Mouse (Mus musculus): ENCODE measurements around the gene Med29. TPM values are rescaled to one million over a fixed set of nuclear protein-coding genes. Genes with fewer than 3 reads are reported as not detected.
"Not testable (repeated sequence)": the region's sequence is repeated elsewhere in the genome, so short reads cannot be mapped to it uniquely, and the experiment has no call there.

Med29 gene
- total RNA-seq, 2 experiments from 2014 or later: 18.3 to 19.6 TPM

- DNase-seq: no peak
Observed at GRCm38 (mm10) chr7:28395425-28395824, 2.9 kb upstream of the Med29 start.

- DNase-seq: no peak
Observed at GRCm38 (mm10) chr7:28393272-28393951, 904 bp upstream of the Med29 start.

- DNase-seq: no peak
Observed at GRCm38 (mm10) chr7:28390331-28390730, 2.2 kb downstream of the Med29 start.

GRCm38 (mm10) chr7:28387384-28387783 is 5.1 kb downstream of the Med29 start:
- DNase-seq: not testable (repeated sequence)

GRCm38 (mm10) chr7:28386877-28387276 is 5.6 kb downstream of the Med29 start:
- not testable (repeated sequence) for DNase-seq

- DNase-seq: peak; percentile 72 to 74
Observed at GRCm38 (mm10) chr7:28386462-28386861, 6.0 kb downstream of the Med29 start.

GRCm38 (mm10) chr7:28386007-28386406 is 6.5 kb downstream of the Med29 start:
- no peak for DNase-seq

- no peak for DNase-seq
Observed at GRCm38 (mm10) chr7:28385196-28385595, 7.3 kb downstream of the Med29 start.

- no peak for DNase-seq
Observed at GRCm38 (mm10) chr7:28384162-28384561, 8.3 kb downstream of the Med29 start.

GRCm38 (mm10) chr7:28383606-28384005 is 8.9 kb downstream of the Med29 start:
- no peak for DNase-seq

GRCm38 (mm10) chr7:28382981-28383396 is 9.5 kb downstream of the Med29 start:
- DNase-seq: peak; percentile 59 to 62

GRCm38 (mm10) chr7:28382347-28382951 is 10.1 kb downstream of the Med29 start:
- DNase-seq: no peak

GRCm38 (mm10) chr7:28381938-28382337 is 10.6 kb downstream of the Med29 start:
- no peak for DNase-seq

- no peak for DNase-seq
Observed at GRCm38 (mm10) chr7:28381017-28381790, 11.3 kb downstream of the Med29 start.

- no peak for DNase-seq
Observed at GRCm38 (mm10) chr7:28380237-28381016, 12.1 kb downstream of the Med29 start, which contains the start of gene Zfp36. Gene Zfp36 (minus strand): TSS chr7:28380253.

- peak; percentile 82 to 83 for DNase-seq
Observed at GRCm38 (mm10) chr7:28378769-28379651, 13.5 kb downstream of the Med29 start.

- no peak for DNase-seq
Observed at GRCm38 (mm10) chr7:28378066-28378690, 14.3 kb downstream of the Med29 start.

GRCm38 (mm10) chr7:28377190-28378065 is 15.1 kb downstream of the Med29 start:
- DNase-seq: no peak

GRCm38 (mm10) chr7:28376011-28376771 is 16.3 kb downstream of the Med29 start:
- no peak for DNase-seq

Measured in layer of hippocampus, postnatal 36 days (tissue).